Mouse (Mus musculus) small intestine, adult 2 months (tissue): ENCODE measurements around the gene Opn4.

ENCODE experiments used
- CTCF ChIP-seq: fragments of 200-500 bp; IDR thresholded peaks from 2 replicates; pipeline ENCODE4 v1.5.1; 2012; ENCODE audit warnings: low read depth, mild to moderate bottlenecking, control low read depth, inconsistent platforms, low read length, moderate library complexity, mixed read lengths; ENCODE audit not compliant: insufficient replicate concordance, insufficient read length; ENCODE audit errors: extremely low read depth
- POLR2A ChIP-seq: fragments of 200-500 bp; IDR thresholded peaks from 2 replicates; pipeline ENCODE4 v1.6.1; 2012; ENCODE audit warnings: low read depth, mild to moderate bottlenecking, control low read depth, inconsistent platforms, low read length, moderate library complexity

GRCm38 (mm10) chr14:34632722-34633448, 32.9 kb upstream of the Opn4 start:
- TF ChIP-seq POLR2A (no peak), CTCF (no peak)
